Mouse (Mus musculus) hindbrain, embryonic 11.5 days (tissue): Measurements from ENCODE around the gene Drc3. TPM values are rescaled to one million over a fixed set of nuclear protein-coding genes. Genes with fewer than 3 reads are reported as not detected.
A peak's percentile ranks its signal among the peaks of the same experiment; 100 is the strongest.

Experiments used
- ATAC-seq: fragments of 200-750 bp; cut with Nextera tagmentation; 2 replicates; pipeline ENCODE4 v1.8.0; 2017; ENCODE audit warnings: mild to moderate bottlenecking, moderate TSS enrichment, moderate library complexity; ENCODE audit not compliant: low FRiP score
- DNase-seq: peaks from one replicate; pipeline ENCODE4 v3.0.0-alpha.2; 2015; ENCODE audit warnings: low spot score
- H3K27ac ChIP-seq: fragments of 300-500 bp; sonication (generic); 2 replicates; pipeline ENCODE4 v1.5.1; 2014; ENCODE audit warnings: mild to moderate bottlenecking, low read depth, low read length
- H3K27me3 ChIP-seq: fragments of 300-500 bp; sonication (generic); 2 replicates; pipeline ENCODE4 v1.6.1; 2014; ENCODE audit warnings: mild to moderate bottlenecking, low read length, moderate library complexity, mixed read lengths; ENCODE audit not compliant: control insufficient read depth, insufficient read depth
- H3K36me3 ChIP-seq: fragments of 300-500 bp; sonication (generic); 2 replicates; pipeline ENCODE4 v1.6.1; 2014; ENCODE audit warnings: mild to moderate bottlenecking, low read length, moderate library complexity, mixed read lengths; ENCODE audit not compliant: control insufficient read depth, insufficient read depth
- H3K4me1 ChIP-seq: fragments of 300-500 bp; sonication (generic); replicated peaks from 2 replicates; pipeline ENCODE4 v1.6.1; 2014; ENCODE audit warnings: low read length, mixed read lengths; ENCODE audit not compliant: control insufficient read depth, insufficient read depth
- H3K4me2 ChIP-seq: fragments of 300-500 bp; sonication (generic); replicated peaks from 2 replicates; pipeline ENCODE4 v1.6.1; 2014; ENCODE audit warnings: mild to moderate bottlenecking, low read depth, low read length
- H3K4me3 ChIP-seq: fragments of 300-500 bp; sonication (generic); 2 replicates; pipeline ENCODE4 v1.5.1; 2014; ENCODE audit warnings: low read depth, low read length
- H3K9ac ChIP-seq: fragments of 300-500 bp; sonication (generic); 2 replicates; pipeline ENCODE4 v1.6.1; 2014; ENCODE audit warnings: low read depth, low read length
- H3K9me3 ChIP-seq: fragments of 300-500 bp; sonication (generic); 2 replicates; pipeline ENCODE4 v1.6.1; 2016; ENCODE audit warnings: low read length; ENCODE audit not compliant: control insufficient read depth
- WGBS: fragments of 180-500 bp; shearing (Covaris S2); extraction: QIAGEN DNeasy Blood & Tissue Kit; methylation state at CpG from one replicate; pipeline ENCODE4 v1.1.7; 2014; 5-methylcytosine and 5-hydroxymethylcytosine counted together
- polyA plus RNA-seq: library from polyadenylated mRNA; unstranded; fragments of >200 nt; fragmentation: Nextera tagmentation; extraction: Ambion mirVana; gene quantifications from 2 replicates; pipeline ENCODE4 v1.2.1, GENCODE M21; 2014

Drc3 gene
- polyA plus RNA-seq, 1 experiment from 2014 or later: 7.0 TPM

DNA sequence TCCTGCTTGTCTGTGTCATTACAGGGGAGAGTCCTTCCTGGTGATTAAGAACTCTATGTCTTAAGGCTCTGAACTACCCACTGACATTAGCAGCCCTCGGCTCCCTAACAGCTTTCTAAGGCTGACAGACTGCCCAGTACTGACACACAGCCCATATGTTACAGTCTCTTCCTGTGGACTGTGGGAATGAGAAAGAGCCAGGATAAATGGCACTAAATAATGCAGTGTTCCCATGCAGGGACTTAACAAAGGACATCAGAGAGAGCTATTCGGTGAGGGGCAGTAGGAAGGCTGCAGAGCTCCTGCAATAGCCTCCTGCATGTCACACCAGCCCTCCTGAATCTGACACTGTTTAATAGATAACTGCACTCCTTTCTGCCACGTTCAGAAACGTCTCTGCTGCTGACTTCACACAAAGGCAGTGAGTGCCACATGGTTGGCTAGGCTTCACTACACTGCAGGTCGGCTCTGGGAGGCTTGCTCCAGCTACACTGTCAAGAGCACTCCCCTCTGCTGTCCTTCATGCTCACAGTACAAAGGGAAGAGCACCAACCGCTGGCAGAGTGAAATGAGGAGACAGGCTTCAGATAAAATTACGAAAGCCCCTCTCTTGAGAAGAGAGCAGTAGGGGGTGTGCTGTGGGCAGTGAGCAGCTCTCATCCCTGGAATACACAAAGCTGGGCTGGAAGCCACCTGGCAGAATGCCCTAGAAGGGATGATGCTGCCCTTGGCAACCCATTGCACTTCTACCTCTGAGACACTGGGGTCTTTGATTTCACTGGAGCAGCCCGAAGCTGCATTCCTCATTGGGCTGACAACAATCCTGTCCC is 41.9 kb upstream of the Drc3 start:
- ATAC-seq: peak; percentile 86
- Histone ChIP-seq H3K4me1 (peaks cover 11% of the 10 kb centered on the region), H3K4me3 (no peak overlapping the region), H3K36me3 (no peaks in the 10 kb centered on the region), H3K27ac (peak overlapping the region; percentile 88), H3K9me3 (no peaks in the 10 kb centered on the region), H3K9ac (peak overlapping the region; percentile 57), H3K4me2 (peak overlapping the region; percentile 14), H3K27me3 (no peaks in the 10 kb centered on the region)
- peak; percentile 59 for DNase-seq
- 5% methylated on average over 8 of the region's 8 CpGs for WGBS

- no peak overlapping the region for H3K4me2 ChIP-seq
- ATAC-seq (no peak), DNase-seq (no peak)
- no peak overlapping the region for H3K4me3 ChIP-seq
- H3K27me3 ChIP-seq: no peaks in the 10 kb centered on the region
- no peaks in the 10 kb centered on the region for H3K9me3 ChIP-seq
- H3K27ac ChIP-seq: no peak overlapping the region
- H3K9ac ChIP-seq: no peak overlapping the region
- H3K4me1 ChIP-seq: peaks cover 5% of the 10 kb centered on the region
- no peaks in the 10 kb centered on the region for H3K36me3 ChIP-seq
- 75% methylated on average over 7 of the region's 7 CpGs for WGBS
These were observed 36.9 kb upstream of the Drc3 start for GRCm38 (mm10) chr11:60316250-60316649.

DNA sequence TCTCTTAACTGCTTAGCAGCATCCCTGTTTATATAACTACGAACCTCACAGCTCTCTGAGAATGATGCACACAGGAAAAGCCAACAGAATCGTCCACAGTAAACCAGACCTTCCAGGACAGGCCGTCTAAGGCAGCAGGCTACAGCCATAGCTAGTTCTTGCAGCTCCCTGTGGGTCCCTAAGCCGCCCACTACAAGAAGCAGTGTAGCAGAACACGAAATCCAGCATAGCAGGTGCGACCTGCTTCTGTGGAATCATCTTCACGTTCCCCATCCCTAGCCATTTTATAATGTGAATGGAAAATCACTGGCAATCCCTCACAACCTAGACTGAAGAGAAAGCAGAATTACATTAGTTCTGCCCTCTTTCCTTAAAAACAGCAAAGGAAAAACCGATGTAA is 36.2 kb upstream of the Drc3 start:
- Histone ChIP-seq H3K27ac (no peak overlapping the region), H3K4me1 (no peaks in the 10 kb centered on the region; the same call in 1 of the 2 replicates), H3K4me3 (no peak overlapping the region), H3K4me2 (no peak overlapping the region), H3K9ac (no peak overlapping the region), H3K27me3 (no peaks in the 10 kb centered on the region), H3K9me3 (no peaks in the 10 kb centered on the region), H3K36me3 (no peaks in the 10 kb centered on the region)
- WGBS: 84% methylated on average over 8 of the region's 8 CpGs
- DNase-seq (no peak), ATAC-seq (no peak)

DNA sequence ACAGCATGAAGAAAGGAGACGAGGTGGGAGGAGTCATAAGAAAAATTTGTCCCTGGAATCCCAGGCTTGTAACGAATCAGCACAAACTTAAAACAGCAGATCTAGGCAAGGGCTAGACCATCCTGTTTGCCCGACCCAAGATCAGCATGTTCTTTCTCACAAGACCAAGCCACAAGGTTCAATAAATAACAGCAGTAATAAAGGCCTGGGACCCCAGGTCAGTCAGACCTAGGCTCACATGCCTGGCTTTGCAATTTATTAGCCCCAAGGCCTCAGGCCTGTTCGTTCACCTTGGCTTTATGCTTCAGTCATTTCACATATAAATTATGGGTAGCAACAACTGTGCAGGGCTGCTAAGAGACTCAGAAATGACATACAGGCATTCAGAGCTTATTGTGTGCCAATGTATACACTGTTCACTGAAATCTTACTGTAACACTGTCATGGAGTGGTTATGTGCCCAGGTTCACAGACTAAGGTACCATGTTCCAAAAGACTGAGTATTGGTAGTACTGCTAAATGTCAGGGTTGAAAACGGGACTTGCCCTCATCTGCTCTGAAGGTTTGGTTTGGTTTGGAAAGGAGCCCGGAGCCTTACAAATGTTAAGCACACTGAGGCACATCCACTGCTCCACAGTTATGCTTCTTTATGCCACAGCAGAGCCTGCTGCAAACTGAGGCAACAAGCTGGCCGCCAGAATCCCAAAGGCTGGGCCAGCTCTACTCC is 35.6 kb upstream of the Drc3 start:
- Histone ChIP-seq H3K27ac (no peak overlapping the region), H3K4me3 (no peak overlapping the region), H3K4me1 (no peaks in the 10 kb centered on the region), H3K9ac (no peak overlapping the region), H3K9me3 (no peaks in the 10 kb centered on the region), H3K27me3 (no peaks in the 10 kb centered on the region), H3K36me3 (no peaks in the 10 kb centered on the region), H3K4me2 (no peak overlapping the region)
- 90% methylated on average over 7 of the region's 7 CpGs for WGBS
- ATAC-seq (no peak), DNase-seq (no peak)

DNA sequence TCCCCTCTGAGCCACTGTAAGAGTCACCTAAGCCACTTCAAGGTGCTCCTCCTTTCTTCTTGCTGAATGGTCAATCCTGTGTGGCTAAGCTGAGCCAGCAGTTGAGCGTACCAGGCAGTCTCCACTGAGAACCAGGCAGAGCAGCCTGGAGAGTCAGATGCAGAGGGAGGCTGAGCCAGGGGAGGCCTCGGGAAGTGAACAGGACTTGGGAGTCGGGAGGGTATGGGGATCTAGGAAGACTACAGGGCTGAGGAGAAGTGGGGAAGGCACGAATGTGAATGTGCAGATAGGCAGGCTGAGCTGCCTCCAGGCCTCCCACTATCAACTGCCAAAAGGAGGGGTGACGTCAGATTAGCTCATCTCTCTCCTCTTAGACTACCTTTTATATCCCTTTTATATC is 34.4 kb upstream of the Drc3 start:
- H3K36me3 ChIP-seq: no peaks in the 10 kb centered on the region
- no peak overlapping the region for H3K9ac ChIP-seq
- H3K27me3 ChIP-seq: no peaks in the 10 kb centered on the region
- H3K27ac ChIP-seq: no peak overlapping the region
- no peaks in the 10 kb centered on the region for H3K4me1 ChIP-seq
- no peaks in the 10 kb centered on the region for H3K9me3 ChIP-seq
- 64% methylated on average over 5 of the region's 5 CpGs for WGBS
- no peak overlapping the region for H3K4me2 ChIP-seq
- DNase-seq (no peak), ATAC-seq (no peak)
- H3K4me3 ChIP-seq: no peak overlapping the region

DNA sequence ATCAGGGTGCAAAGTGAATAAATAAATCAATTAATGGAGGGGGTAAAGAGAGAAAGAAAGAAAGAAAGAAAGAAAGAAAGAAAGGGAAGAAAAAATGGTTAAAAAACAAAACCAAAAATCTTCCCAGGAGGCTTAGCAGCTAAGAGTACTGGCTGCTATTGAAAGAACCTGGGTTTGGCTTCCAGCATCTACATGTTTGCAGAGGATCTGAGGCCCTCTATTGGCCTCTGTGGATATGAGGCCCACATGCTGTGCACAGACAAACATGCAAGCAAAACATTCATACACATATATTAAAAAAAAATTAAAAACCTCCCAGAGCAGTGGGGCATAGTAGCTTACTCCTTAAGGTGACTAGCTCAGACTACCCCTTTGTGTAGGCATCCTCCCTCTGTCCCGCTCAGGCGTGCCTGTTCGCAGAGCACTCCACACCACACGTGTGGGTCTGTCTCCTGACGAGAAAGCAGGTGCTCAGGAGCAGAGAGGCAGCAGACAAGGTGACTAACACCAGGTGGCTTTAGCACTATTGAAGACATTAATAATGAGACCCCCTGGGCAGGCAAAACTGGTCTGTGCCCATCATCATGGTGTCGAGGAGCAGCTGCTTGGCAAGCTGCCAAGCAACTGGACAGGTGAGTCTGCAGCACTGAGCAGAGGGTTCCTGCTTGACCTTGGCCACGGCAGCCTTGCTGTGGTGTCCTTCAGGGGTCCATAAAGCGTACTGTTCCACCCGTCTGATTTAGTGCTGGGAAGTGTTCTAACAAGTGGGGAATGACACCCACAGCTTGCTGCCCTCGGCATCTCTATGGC is 33.7 kb upstream of the Drc3 start:
- ATAC-seq (no peak), DNase-seq (no peak)
- no peak overlapping the region for H3K27ac ChIP-seq
- no peak overlapping the region for H3K9ac ChIP-seq
- no peaks in the 10 kb centered on the region for H3K27me3 ChIP-seq
- no peaks in the 10 kb centered on the region for H3K9me3 ChIP-seq
- H3K36me3 ChIP-seq: no peaks in the 10 kb centered on the region
- 77% methylated on average over 10 of the region's 10 CpGs for WGBS
- no peak overlapping the region for H3K4me2 ChIP-seq
- no peaks in the 10 kb centered on the region for H3K4me1 ChIP-seq
- H3K4me3 ChIP-seq: no peak overlapping the region

GRCm38 (mm10) chr11:60320426-60321037 is 32.6 kb upstream of the Drc3 start:
- WGBS: 80% methylated on average over 8 of the region's 8 CpGs
- Histone ChIP-seq H3K36me3 (no peaks in the 10 kb centered on the region), H3K9me3 (no peaks in the 10 kb centered on the region), H3K4me2 (no peak overlapping the region), H3K27me3 (no peaks in the 10 kb centered on the region), H3K9ac (no peak overlapping the region), H3K4me3 (no peak overlapping the region), H3K27ac (no peak overlapping the region), H3K4me1 (no peaks in the 10 kb centered on the region)
- ATAC-seq (no peak), DNase-seq (no peak)

- H3K4me3 ChIP-seq: no peak overlapping the region
- no peaks in the 10 kb centered on the region for H3K9me3 ChIP-seq
- no peaks in the 10 kb centered on the region for H3K27me3 ChIP-seq
- H3K4me1 ChIP-seq: no peaks in the 10 kb centered on the region
- 80% methylated on average over 2 of the region's 2 CpGs for WGBS
- no peak overlapping the region for H3K9ac ChIP-seq
- H3K4me2 ChIP-seq: no peak overlapping the region
- H3K27ac ChIP-seq: no peak overlapping the region
- DNase-seq: no peak
- no peak for ATAC-seq
- H3K36me3 ChIP-seq: no peaks in the 10 kb centered on the region
These were observed 31.7 kb upstream of the Drc3 start for GRCm38 (mm10) chr11:60321438-60321837.
